Mouse (Mus musculus) 3134 (cell line): ENCODE measurements around the gene Nup153.

Source experiments
- DNase-seq: peaks from one replicate; pipeline ENCODE4 v3.0.0-alpha.2; 2011; ENCODE audit warnings: low spot score; ENCODE audit not compliant: insufficient read length; ENCODE audit errors: extremely low read depth

The Nup153 gene

GRCm38 (mm10) chr13:46729998-46730397 is 2.3 kb upstream of the Nup153 start:
- DNase-seq = no peak

GRCm38 (mm10) chr13:46728411-46728810 is 671 bp upstream of the Nup153 start:
- no peak for DNase-seq

- peak; percentile 76 for DNase-seq
Observed at GRCm38 (mm10) chr13:46727038-46727836, 503 bp downstream of the Nup153 start.

GRCm38 (mm10) chr13:46726288-46727037 is 1.3 kb downstream of the Nup153 start:
- DNase-seq = no peak

- DNase-seq = peak; percentile 7
Observed at GRCm38 (mm10) chr13:46725227-46725626, 2.5 kb downstream of the Nup153 start.

- no peak for DNase-seq
Observed at GRCm38 (mm10) chr13:46724371-46724770, 3.4 kb downstream of the Nup153 start.

- DNase-seq = no peak
Observed at GRCm38 (mm10) chr13:46721009-46721408, 6.7 kb downstream of the Nup153 start.

GRCm38 (mm10) chr13:46718893-46719400 is 8.8 kb downstream of the Nup153 start:
- no peak for DNase-seq

GRCm38 (mm10) chr13:46715976-46716639 is 11.6 kb downstream of the Nup153 start:
- no peak for DNase-seq

GRCm38 (mm10) chr13:46713486-46713885 is 14.3 kb downstream of the Nup153 start:
- no peak for DNase-seq

- DNase-seq = no peak
Observed at GRCm38 (mm10) chr13:46703138-46703537, 24.6 kb downstream of the Nup153 start.

GRCm38 (mm10) chr13:46701486-46701885 is 26.3 kb downstream of the Nup153 start:
- no peak for DNase-seq

GRCm38 (mm10) chr13:46699372-46699771 is 28.4 kb downstream of the Nup153 start:
- DNase-seq = no peak

GRCm38 (mm10) chr13:46696788-46697187 is 31.0 kb downstream of the Nup153 start:
- DNase-seq = no peak

- no peak for DNase-seq
Observed at GRCm38 (mm10) chr13:46695932-46696331, 31.8 kb downstream of the Nup153 start.

GRCm38 (mm10) chr13:46695296-46695908 is 32.3 kb downstream of the Nup153 start:
- no peak for DNase-seq

- no peak for DNase-seq
Observed at GRCm38 (mm10) chr13:46690559-46691241, 37.0 kb downstream of the Nup153 start.

GRCm38 (mm10) chr13:46683370-46683769 is 44.4 kb downstream of the Nup153 start:
- no peak for DNase-seq

GRCm38 (mm10) chr13:46682921-46683320 is 44.8 kb downstream of the Nup153 start:
- DNase-seq = no peak

GRCm38 (mm10) chr13:46677721-46678120 is 50.0 kb downstream of the Nup153 start:
- DNase-seq = no peak
